Mouse (Mus musculus) c-Kit-negative CD71-positive TER-119-positive erythroid progenitor cells, embryonic 14.5 days (primary cell): Measurements from ENCODE around the gene Gm11444.
A peak's percentile ranks its signal among the peaks of the same experiment; 100 is the strongest.

Source experiments
- DNase-seq: peaks from one replicate; pipeline ENCODE4 v3.0.0-alpha.2; 2013; ENCODE audit warnings: low read depth, low spot score

The Gm11444 gene

GRCm38 (mm10) chr11:85814678-85815077, 35.5 kb downstream of the Gm11444 start:
- no peak for DNase-seq

- DNase-seq, result no peak
These were observed 37.7 kb downstream of the Gm11444 start for GRCm38 (mm10) chr11:85812201-85812966.

GRCm38 (mm10) chr11:85811676-85812075, 38.5 kb downstream of the Gm11444 start:
- DNase-seq, result no peak

GRCm38 (mm10) chr11:85811229-85811628, 38.9 kb downstream of the Gm11444 start:
- DNase-seq, result no peak

GRCm38 (mm10) chr11:85807353-85807752, 42.8 kb downstream of the Gm11444 start:
- DNase-seq, result no peak

GRCm38 (mm10) chr11:85805779-85806178, 44.4 kb downstream of the Gm11444 start:
- DNase-seq, result no peak

- peak; percentile 80 for DNase-seq
These were observed 46.1 kb downstream of the Gm11444 start for GRCm38 (mm10) chr11:85804048-85804447.

- no peak for DNase-seq
These were observed 49.8 kb downstream of the Gm11444 start for GRCm38 (mm10) chr11:85800380-85800779.

- peak; percentile 46 for DNase-seq
These were observed 50.3 kb downstream of the Gm11444 start for GRCm38 (mm10) chr11:85799856-85800255.

GRCm38 (mm10) chr11:85799456-85799855, 50.7 kb downstream of the Gm11444 start:
- peak; percentile 54 for DNase-seq
